Mouse (Mus musculus) naive thymus-derived CD4-positive, alpha-beta T cell, adult 5 months (primary cell): ENCODE data around the gene Ppil2. TPM values are rescaled to one million over a fixed set of nuclear protein-coding genes. Genes with fewer than 3 reads are reported as not detected.

Source experiments
- polyA plus RNA-seq: library from polyadenylated mRNA; unstranded; fragments of 100-300 nt; shearing (Covaris generic); gene quantifications from one replicate; pipeline ENCODE4 v1.2.1, GENCODE M21; 2017

The Ppil2 gene
- 185 TPM for polyA plus RNA-seq

DNA sequence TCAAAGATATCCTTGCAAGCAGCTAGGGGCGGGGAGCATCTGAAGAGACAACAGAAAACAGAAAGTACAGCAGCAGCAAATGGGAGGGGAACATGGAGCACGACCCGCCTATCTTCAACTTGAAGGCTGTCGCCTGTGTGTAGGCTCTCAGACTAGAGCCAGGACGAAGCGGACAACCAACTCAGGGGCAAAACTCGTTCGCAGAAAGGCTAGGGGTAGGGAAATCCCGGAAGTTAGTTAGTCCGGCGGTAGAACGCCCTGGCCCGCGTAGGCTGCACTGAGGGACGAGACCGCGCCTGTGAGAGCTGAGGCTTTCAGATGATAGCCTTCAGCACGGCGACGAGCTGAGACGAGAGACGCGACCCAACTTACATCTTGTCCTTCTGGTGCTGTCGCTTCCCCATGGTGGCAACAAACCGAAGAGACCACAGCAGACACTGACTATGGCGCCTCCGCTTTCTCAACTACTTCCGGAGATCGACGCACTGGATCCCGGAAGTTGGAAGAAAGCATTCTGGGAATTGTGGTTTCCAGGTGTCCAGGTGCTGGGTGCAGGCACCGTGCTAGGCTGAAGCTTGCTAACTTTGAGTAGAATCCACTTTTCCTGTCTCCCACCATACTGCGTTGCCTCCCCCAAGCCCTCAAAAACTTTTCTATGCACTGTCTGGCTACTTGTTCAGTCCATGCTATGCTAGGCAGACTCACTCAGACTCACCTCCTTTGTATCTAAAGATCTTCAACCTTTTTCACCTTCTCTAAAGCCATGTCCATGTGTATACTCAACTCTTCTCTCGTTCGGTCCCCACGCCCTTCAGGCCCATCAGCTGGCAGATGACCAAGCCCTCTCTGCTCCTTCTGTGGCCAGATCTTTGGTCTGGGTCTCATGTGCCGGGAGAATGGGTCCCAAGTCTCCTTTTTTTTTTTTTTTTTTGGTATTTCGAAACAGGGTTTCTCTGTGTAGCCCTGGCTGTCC is at the start of gene Ppil2:
Gene Ppil2 (minus strand): TSS at position 487 of the 973 bp plus-strand sequence.

GRCm38 (mm10) chr16:17146772-17147235 is 35.7 kb upstream of the Ppil2 start, which contains the start of gene Ccdc116:
Gene Ccdc116, minus strand, starts transcription at chr16:17147229.

DNA sequence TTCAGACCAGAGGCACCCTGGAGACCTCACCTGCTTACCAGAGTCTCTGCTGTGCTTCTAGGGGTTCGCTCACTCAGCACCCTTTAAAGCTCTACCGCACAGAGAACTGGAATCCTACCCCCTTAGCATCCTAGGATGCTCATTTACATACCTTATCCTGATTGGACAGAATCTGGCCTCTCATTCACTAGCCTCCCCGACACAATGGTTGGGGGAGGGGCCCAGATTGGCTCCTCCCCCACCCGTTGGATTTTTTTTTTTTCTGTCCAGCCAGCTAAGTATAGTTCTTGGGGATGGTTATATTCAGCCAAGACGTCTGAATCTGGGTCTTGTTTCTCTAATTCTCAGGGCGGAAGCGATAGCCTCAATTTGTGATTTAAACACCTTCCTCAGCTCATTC is 33.3 kb upstream of the Ppil2 start, which contains the start of gene Ydjc:
Gene Ydjc (plus strand): TSS at position 283 of the 400 bp plus-strand sequence.

DNA sequence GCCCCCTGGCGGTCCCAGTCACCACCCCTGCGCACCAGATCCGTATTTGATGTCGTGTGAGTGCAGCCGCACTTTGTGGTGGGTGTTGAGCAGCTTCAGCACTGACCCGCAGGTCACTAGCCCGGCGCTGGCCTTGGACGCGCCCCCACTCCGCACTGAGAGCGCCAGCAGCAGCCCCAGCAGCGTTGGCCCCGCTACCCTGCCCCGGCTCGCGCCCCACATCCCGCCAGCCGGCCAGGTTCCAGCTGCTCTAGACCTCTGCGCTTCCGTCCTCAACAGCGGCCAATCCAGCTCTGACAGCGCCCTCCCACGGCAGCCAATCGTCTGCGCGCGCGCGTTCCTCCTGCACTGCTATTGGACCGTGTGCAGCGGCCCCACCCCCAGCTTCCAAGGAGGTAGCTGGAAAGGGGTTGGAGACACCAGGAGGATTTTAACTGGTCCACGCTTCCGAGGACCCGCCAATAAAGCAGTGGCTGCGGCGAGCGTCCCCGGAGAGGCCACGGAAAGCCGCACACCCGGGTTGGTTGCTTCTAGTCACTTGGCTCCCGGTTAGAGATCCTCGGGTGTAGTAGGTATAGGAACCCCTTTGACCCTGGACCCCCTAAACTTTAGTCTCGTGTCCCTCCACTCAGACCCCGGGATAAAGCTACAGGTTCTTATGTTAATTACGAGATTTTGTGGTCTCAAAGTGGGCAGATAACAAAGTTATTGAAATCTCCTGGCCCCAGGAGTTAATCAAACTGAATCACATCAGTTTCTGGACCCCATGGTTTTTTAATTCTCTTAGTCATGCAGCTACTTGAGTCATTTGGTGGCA is 21.2 kb upstream of the Ppil2 start, which contains the start of gene Sdf2l1:
Gene Sdf2l1 (minus strand): TSS at position 295 of the 817 bp plus-strand sequence.

DNA sequence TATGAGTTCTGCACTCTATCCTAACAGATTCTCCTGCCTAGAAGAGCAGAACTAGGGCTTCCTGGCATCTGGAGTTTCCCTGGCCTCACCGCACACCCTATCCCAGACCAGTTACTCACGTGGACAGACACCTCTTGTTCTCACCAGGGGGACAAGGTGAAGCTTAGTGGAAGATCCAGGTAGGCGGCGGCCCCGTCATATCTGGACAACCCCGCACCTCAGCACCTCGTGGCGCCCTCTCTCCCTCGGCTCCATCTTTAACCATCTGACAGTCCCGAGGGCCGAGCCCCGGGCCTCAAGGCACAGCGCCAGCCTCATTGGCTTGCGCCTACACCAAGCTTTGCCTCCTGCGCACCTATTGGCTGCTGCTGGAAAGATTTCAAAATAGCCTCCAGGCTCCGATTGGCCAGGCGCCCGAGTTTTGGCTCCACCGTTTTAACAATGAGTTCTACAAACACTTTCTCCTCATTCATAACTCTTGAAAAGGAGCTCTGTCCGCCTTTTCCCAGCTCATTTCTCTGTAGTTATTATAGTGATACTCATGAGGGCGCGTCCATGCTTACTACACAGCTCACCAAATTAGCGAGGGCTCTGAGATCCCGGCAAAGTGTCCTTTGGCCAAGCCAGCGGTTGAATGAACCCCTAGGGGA is 13.9 kb upstream of the Ppil2 start, which contains the start of gene 2610318N02Rik:
Gene 2610318N02Rik (minus strand): TSS at position 297 of the 650 bp plus-strand sequence.

DNA sequence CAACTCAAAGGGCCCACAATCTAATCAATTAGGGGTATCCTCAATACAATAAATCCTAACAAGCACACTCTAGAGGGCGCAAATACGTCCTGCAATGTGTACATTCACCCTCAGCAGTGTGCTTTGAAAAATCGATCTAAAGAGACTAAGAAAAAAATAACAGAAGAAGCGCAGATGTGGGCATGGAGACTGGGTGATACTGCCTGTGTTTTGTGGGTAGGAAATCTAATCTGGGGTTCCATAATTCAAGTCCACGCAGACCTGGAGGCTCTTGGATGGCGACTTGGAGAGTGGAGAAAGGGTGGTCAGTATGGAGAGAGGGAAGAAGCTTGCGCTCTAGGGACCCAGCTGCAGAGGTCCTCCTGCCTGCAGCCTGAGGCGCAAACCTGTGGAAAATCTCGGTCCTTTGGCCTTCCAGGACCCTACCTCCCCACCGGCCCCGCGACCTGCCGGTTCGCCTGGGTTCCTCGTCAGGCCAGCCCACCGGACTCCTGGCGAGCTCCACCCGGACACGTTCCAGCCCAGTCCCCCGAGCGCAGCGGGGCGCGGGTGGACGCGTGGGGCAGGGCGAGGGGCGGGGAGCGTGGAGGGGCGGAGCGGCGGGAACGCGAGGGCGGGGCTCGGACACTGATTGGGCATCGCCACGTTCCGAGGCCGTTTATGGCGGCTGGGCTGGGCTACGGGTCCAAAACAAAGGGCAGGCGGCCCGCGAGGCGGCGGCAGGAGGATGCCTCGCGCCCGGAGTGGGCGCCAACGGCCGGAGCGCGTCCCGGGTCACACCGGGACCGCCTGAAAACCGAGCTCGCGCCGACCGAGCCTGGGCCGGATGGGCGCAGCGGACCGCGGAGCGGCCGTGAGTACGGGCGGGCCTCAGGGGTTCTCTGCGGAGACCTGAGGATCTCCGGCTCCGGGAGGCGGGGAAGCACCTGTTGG is 41.3 kb downstream of the Ppil2 start, which contains the start of gene Ypel1:
Gene Ypel1 (plus strand): TSS at position 186 of the 933 bp plus-strand sequence.

Other genes with a start within 250 kb of the Ppil2 start
- not detected for gene Igll1, start 247.3 kb downstream of the Ppil2 start, polyA plus RNA-seq
- 68.3 TPM for gene Top3b, start 240.5 kb downstream of the Ppil2 start, polyA plus RNA-seq
- not detected for gene Vpreb1, start 240.4 kb downstream of the Ppil2 start, polyA plus RNA-seq
- gene Ppm1f, start 214.8 kb downstream of the Ppil2 start, polyA plus RNA-seq: 18.2 TPM
- gene Mapk1, start 127.9 kb downstream of the Ppil2 start, polyA plus RNA-seq: 171 TPM
- 1.5 TPM for gene Ypel1, start 41.6 kb downstream of the Ppil2 start, polyA plus RNA-seq
- gene 2610318N02Rik, start 13.9 kb upstream of the Ppil2 start, polyA plus RNA-seq: 1.5 TPM
- gene Sdf2l1, start 21.1 kb upstream of the Ppil2 start, polyA plus RNA-seq: 16.5 TPM
- 3.6 TPM for gene Ydjc, start 33.4 kb upstream of the Ppil2 start, polyA plus RNA-seq
- gene Ccdc116, start 36.0 kb upstream of the Ppil2 start, polyA plus RNA-seq: 0.97 TPM
- gene Ube2l3, start 91.4 kb upstream of the Ppil2 start, polyA plus RNA-seq: 196 TPM
- not detected for gene Rimbp3, start 97.3 kb upstream of the Ppil2 start, polyA plus RNA-seq
- gene Hic2, start 122.3 kb upstream of the Ppil2 start, polyA plus RNA-seq: 5.5 TPM
- gene Tmem191c, start 164.8 kb upstream of the Ppil2 start, polyA plus RNA-seq: 108 TPM
- 0.36 TPM for gene Serpind1, start 220.1 kb upstream of the Ppil2 start, polyA plus RNA-seq